Mouse (Mus musculus): ENCODE measurements at regions not wholly inside any gene's neighbourhood (a gene's known extent, or its start where the extent isn't known, plus 50 kb on each side); places are given as distances from the start of the nearest gene placed in this dataset.

GRCm38 (mm10) chr1:73725486-73725885, 398.8 kb downstream of the Tns1 start:
- no peak overlapping the region for H3K27ac ChIP-seq (replicated peaks; ENCODE audit: insufficient read depth, low read depth, low read length)
- no peaks in the 10 kb centered on the region for H3K4me1 ChIP-seq (ENCODE audit: control insufficient read depth, insufficient read depth, low read length)
- no peaks in the 10 kb centered on the region for H3K27me3 ChIP-seq (ENCODE audit: control insufficient read depth, insufficient read depth, low read length)
- no peak overlapping the region for H3K9ac ChIP-seq (ENCODE audit: low read depth, low read length)
- no peaks in the 10 kb centered on the region for H3K36me3 ChIP-seq (ENCODE audit: control insufficient read depth, insufficient read depth, low read length)
- DNase-seq (ENCODE audit: extremely low read depth, low read depth, low spot score), result no peak
- TF ChIP-seq POLR2A (IDR thresholded peaks at IDR 0.05; ENCODE audit: extremely low read depth, insufficient read depth, low read length) (no peak), CTCF (IDR thresholded peaks at IDR 0.05; ENCODE audit: low read depth, low read length) (no peak)
- no peak overlapping the region for H3K4me3 ChIP-seq (ENCODE audit: insufficient read depth, low read depth, low read length)
- 94% methylated on average over 1 of the region's 1 CpGs for WGBS
- H3K79me2 ChIP-seq (ENCODE audit: control insufficient read depth, insufficient read depth, low read length), result no peaks in the 10 kb centered on the region

DNA sequence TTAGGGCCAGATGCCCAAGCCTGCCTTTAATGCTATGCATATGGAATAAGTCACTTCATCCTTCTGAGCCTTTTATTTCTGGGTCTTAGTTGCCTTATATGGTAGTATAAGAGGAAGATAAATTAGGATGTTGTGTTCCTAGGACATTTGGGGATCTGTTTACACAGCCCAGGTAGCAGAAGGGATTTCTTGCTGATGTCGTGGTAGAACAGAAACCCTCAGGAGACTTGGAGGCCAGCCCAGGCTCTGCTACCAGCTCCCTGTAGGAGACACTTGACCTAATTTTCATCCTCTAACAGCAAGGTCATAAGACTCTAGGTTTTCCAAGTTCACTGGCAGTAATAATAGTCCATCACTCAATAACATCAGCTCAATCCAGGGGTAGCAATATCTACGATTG, 399.7 kb downstream of the Tns1 start:
- no peak for DNase-seq (ENCODE audit: extremely low read depth, low read depth, low spot score)
- Histone ChIP-seq H3K27ac (replicated peaks; ENCODE audit: insufficient read depth, low read depth, low read length) (no peak overlapping the region), H3K4me3 (ENCODE audit: insufficient read depth, low read depth, low read length) (no peak overlapping the region), H3K79me2 (ENCODE audit: control insufficient read depth, insufficient read depth, low read length) (no peaks in the 10 kb centered on the region), H3K27me3 (ENCODE audit: control insufficient read depth, insufficient read depth, low read length) (no peaks in the 10 kb centered on the region), H3K36me3 (ENCODE audit: control insufficient read depth, insufficient read depth, low read length) (no peaks in the 10 kb centered on the region), H3K4me1 (ENCODE audit: control insufficient read depth, insufficient read depth, low read length) (no peaks in the 10 kb centered on the region), H3K9ac (ENCODE audit: low read depth, low read length) (no peak overlapping the region)
- 79% methylated on average over 2 of the region's 2 CpGs for WGBS
- TF ChIP-seq POLR2A (IDR thresholded peaks at IDR 0.05; ENCODE audit: extremely low read depth, insufficient read depth, low read length) (no peak), CTCF (IDR thresholded peaks at IDR 0.05; ENCODE audit: low read depth, low read length) (no peak)

- H3K27ac ChIP-seq (replicated peaks; ENCODE audit: insufficient read depth, low read depth, low read length), result no peak overlapping the region
- WGBS, result 73% methylated on average over 6 of the region's 6 CpGs
Observed at GRCm38 (mm10) chr1:73721486-73722225, 402.6 kb downstream of the Tns1 start.

DNA sequence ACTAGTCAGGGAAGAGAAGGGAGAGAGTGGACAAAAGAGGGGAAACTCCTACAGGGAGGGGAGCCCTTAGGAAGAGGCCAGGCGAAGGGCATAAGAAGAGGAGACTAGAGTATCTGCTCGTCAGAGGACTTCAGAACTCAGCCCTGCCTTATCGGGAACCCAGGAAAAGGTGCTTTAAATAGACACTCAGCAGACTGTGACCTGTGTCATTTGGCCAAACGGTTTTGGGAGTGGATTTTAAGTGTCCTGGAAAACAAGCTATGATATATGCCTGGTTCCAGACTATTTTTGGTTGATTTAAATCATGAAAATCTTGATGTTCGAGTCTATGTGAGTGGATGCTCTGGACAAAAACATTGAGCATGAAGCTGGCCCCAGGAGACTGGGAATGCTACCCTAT, 405.8 kb downstream of the Tns1 start:
- Histone ChIP-seq H3K27ac (replicated peaks; ENCODE audit: insufficient read depth, low read depth, low read length) (no peak overlapping the region), H3K4me1 (ENCODE audit: control insufficient read depth, insufficient read depth, low read length) (no peaks in the 10 kb centered on the region), H3K4me3 (ENCODE audit: insufficient read depth, low read depth, low read length) (no peak overlapping the region), H3K79me2 (ENCODE audit: control insufficient read depth, insufficient read depth, low read length) (no peaks in the 10 kb centered on the region), H3K27me3 (ENCODE audit: control insufficient read depth, insufficient read depth, low read length) (no peaks in the 10 kb centered on the region), H3K9ac (ENCODE audit: low read depth, low read length) (no peak overlapping the region), H3K36me3 (ENCODE audit: control insufficient read depth, insufficient read depth, low read length) (no peaks in the 10 kb centered on the region)
- 72% methylated on average over 5 of the region's 5 CpGs for WGBS
- TF ChIP-seq CTCF (IDR thresholded peaks at IDR 0.05; ENCODE audit: low read depth, low read length) (no peak), POLR2A (IDR thresholded peaks at IDR 0.05; ENCODE audit: extremely low read depth, insufficient read depth, low read length) (no peak)
- no peak for DNase-seq (ENCODE audit: extremely low read depth, low read depth, low spot score)

More at GRCm38 (mm10) chr1:73721486-73722225, 402.6 kb downstream of the Tns1 start:
- Histone ChIP-seq H3K4me1 (ENCODE audit: control insufficient read depth, insufficient read depth, low read length) (no peaks in the 10 kb centered on the region), H3K36me3 (ENCODE audit: control insufficient read depth, insufficient read depth, low read length) (no peaks in the 10 kb centered on the region), H3K9ac (ENCODE audit: low read depth, low read length) (no peak overlapping the region), H3K79me2 (ENCODE audit: control insufficient read depth, insufficient read depth, low read length) (no peaks in the 10 kb centered on the region), H3K4me3 (ENCODE audit: insufficient read depth, low read depth, low read length) (no peak overlapping the region), H3K27me3 (ENCODE audit: control insufficient read depth, insufficient read depth, low read length) (no peaks in the 10 kb centered on the region)
- TF ChIP-seq POLR2A (IDR thresholded peaks at IDR 0.05; ENCODE audit: extremely low read depth, insufficient read depth, low read length) (no peak), CTCF (IDR thresholded peaks at IDR 0.05; ENCODE audit: low read depth, low read length) (no peak)
- DNase-seq (ENCODE audit: extremely low read depth, low read depth, low spot score), result no peak

DNA sequence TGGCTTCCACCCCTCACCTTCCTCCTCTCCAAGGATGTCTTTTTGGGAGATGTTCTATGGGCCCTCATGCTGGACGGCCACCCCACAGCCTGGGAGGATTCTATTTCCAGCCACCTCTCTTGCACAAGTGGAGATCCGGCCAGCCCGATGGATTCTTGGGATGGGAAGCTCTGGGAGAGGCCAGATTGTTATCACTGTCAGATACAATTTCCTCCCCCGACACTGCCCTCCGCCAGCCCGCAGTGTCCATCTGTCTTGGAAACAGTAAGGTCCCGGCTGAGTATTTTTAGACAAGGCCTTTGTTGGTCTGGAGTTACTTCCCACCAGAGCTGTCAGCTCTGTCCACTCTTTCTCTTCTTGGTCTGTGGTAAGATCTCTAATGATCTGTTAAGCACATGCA, 406.8 kb downstream of the Tns1 start:
- no peak overlapping the region for H3K4me3 ChIP-seq (ENCODE audit: insufficient read depth, low read depth, low read length)
- H3K4me1 ChIP-seq (ENCODE audit: control insufficient read depth, insufficient read depth, low read length), result no peaks in the 10 kb centered on the region
- H3K27me3 ChIP-seq (ENCODE audit: control insufficient read depth, insufficient read depth, low read length), result no peaks in the 10 kb centered on the region
- no peak for DNase-seq (ENCODE audit: extremely low read depth, low read depth, low spot score)
- no peak overlapping the region for H3K27ac ChIP-seq (replicated peaks; ENCODE audit: insufficient read depth, low read depth, low read length)
- H3K9ac ChIP-seq (ENCODE audit: low read depth, low read length), result no peak overlapping the region
- WGBS, result 76% methylated on average over 7 of the region's 7 CpGs
- no peaks in the 10 kb centered on the region for H3K79me2 ChIP-seq (ENCODE audit: control insufficient read depth, insufficient read depth, low read length)
- H3K36me3 ChIP-seq (ENCODE audit: control insufficient read depth, insufficient read depth, low read length), result no peaks in the 10 kb centered on the region
- TF ChIP-seq POLR2A (IDR thresholded peaks at IDR 0.05; ENCODE audit: extremely low read depth, insufficient read depth, low read length) (no peak), CTCF (IDR thresholded peaks at IDR 0.05; ENCODE audit: low read depth, low read length) (no peak)

- Histone ChIP-seq H3K36me3 (ENCODE audit: control insufficient read depth, insufficient read depth, low read length) (no peaks in the 10 kb centered on the region), H3K27me3 (ENCODE audit: control insufficient read depth, insufficient read depth, low read length) (no peaks in the 10 kb centered on the region), H3K27ac (replicated peaks; ENCODE audit: insufficient read depth, low read depth, low read length) (no peak overlapping the region), H3K4me1 (ENCODE audit: control insufficient read depth, insufficient read depth, low read length) (no peaks in the 10 kb centered on the region), H3K79me2 (ENCODE audit: control insufficient read depth, insufficient read depth, low read length) (no peaks in the 10 kb centered on the region), H3K9ac (ENCODE audit: low read depth, low read length) (no peak overlapping the region), H3K4me3 (ENCODE audit: insufficient read depth, low read depth, low read length) (no peak overlapping the region)
- DNase-seq (ENCODE audit: extremely low read depth, low read depth, low spot score), result no peak
- TF ChIP-seq POLR2A (IDR thresholded peaks at IDR 0.05; ENCODE audit: extremely low read depth, insufficient read depth, low read length) (no peak), CTCF (IDR thresholded peaks at IDR 0.05; ENCODE audit: low read depth, low read length) (no peak)
Observed at GRCm38 (mm10) chr1:73716901-73717300, 407.3 kb downstream of the Tns1 start.

Measured in liver, adult 2 months (tissue).